In genomic region chr9:65826226-65826587, GRCm38 (mm10) we compare ENCODE assay signal across 8 mouse cellular contexts. TPM values are rescaled to one million over a fixed set of nuclear protein-coding genes. Genes with fewer than 3 reads are reported as not detected.
A peak's percentile ranks its signal among the peaks of the same experiment; 100 is the strongest.
DNase-seq lines count a peak whose midpoint lies in the region; ATAC-seq and TF ChIP-seq lines count a peak whose summit lies in the region.

No protein-coding gene starts in this region.

- ATAC-seq in heart, embryonic 13.5 days (ENCODE audit: extremely low read depth, insufficient number of reproducible peaks, low FRiP score, low TSS enrichment): no peak
- ATAC-seq in liver, embryonic 14.5 days (ENCODE audit: insufficient read depth): peak; percentile 47
- peak; percentile 28; the same call in 1 of the 2 replicates for ATAC-seq in stomach, embryonic 14.5 days (ENCODE audit: insufficient number of reproducible peaks, insufficient read depth, low FRiP score, low read depth)

- TF ChIP-seq EP300 in liver, embryonic 14.5 days (IDR thresholded peaks at IDR 0.05; ENCODE audit: low read depth): no peak; the same call in 1 of the 2 replicates

- H3K27ac ChIP-seq in spleen, adult 2 months (ENCODE audit: insufficient read depth, low read length): no peak overlapping the region
- H3K27ac ChIP-seq in heart, embryonic 13.5 days (replicated peaks): peak overlapping the region; percentile 99
- peak overlapping the region; percentile 84 for H3K27ac ChIP-seq in liver, embryonic 14.5 days
- peak overlapping the region; percentile 98 for H3K27ac ChIP-seq in stomach, embryonic 14.5 days (ENCODE audit: low read length)

- peaks cover 4% of the 10 kb centered on the region for H3K27me3 ChIP-seq in spleen, adult 2 months (ENCODE audit: control insufficient read depth, insufficient read depth, low read length)
- H3K27me3 ChIP-seq in heart, embryonic 13.5 days (replicated peaks): no peaks in the 10 kb centered on the region
- no peaks in the 10 kb centered on the region for H3K27me3 ChIP-seq in liver, embryonic 14.5 days (ENCODE audit: control insufficient read depth, insufficient read depth, low read length)
- no peaks in the 10 kb centered on the region for H3K27me3 ChIP-seq in stomach, embryonic 14.5 days (ENCODE audit: control insufficient read depth, insufficient read depth, low read length)

- no peak for TF ChIP-seq POLR2A in spleen, adult 2 months (IDR thresholded peaks at IDR 0.05; ENCODE audit: low read depth, low read length)

- H3K4me3 ChIP-seq in spleen, adult 2 months (ENCODE audit: extremely low read depth, insufficient read depth, insufficient read length): peak overlapping the region; percentile 1; the same call in 1 of the 2 replicates
- peak overlapping the region; percentile 85 for H3K4me3 ChIP-seq in heart, embryonic 13.5 days
- peak overlapping the region; percentile 68 to 72 for H3K4me3 ChIP-seq in liver, embryonic 14.5 days (ENCODE audit: insufficient read depth in 1 of 2, low read depth in 2 of 2, low read length in 2 of 2)
- peak overlapping the region; percentile 73 for H3K4me3 ChIP-seq in stomach, embryonic 14.5 days (ENCODE audit: low read depth, low read length)

- H3K9me3 ChIP-seq in heart, embryonic 13.5 days: no peaks in the 10 kb centered on the region
- no peaks in the 10 kb centered on the region for H3K9me3 ChIP-seq in liver, embryonic 14.5 days (ENCODE audit: control insufficient read depth, low read length)
- no peaks in the 10 kb centered on the region for H3K9me3 ChIP-seq in stomach, embryonic 14.5 days (ENCODE audit: control insufficient read depth, low read depth, low read length)

- H3K4me1 ChIP-seq in spleen, adult 2 months (ENCODE audit: control insufficient read depth, insufficient read depth, insufficient read length): no peaks in the 10 kb centered on the region
- peaks cover 68% of the 10 kb centered on the region for H3K4me1 ChIP-seq in heart, embryonic 13.5 days
- peaks cover 43% of the 10 kb centered on the region in 2 experiments for H3K4me1 ChIP-seq in liver, embryonic 14.5 days (replicated peaks; ENCODE audit: control insufficient read depth in 2 of 2, insufficient read depth in 2 of 2, low read length in 1 of 2)
- peaks cover 31% of the 10 kb centered on the region for H3K4me1 ChIP-seq in stomach, embryonic 14.5 days (ENCODE audit: control insufficient read depth, insufficient read depth, low read length)

- no peak for TF ChIP-seq CTCF in spleen, adult 2 months (IDR thresholded peaks at IDR 0.05; ENCODE audit: extremely low read depth, insufficient read depth, insufficient read length, insufficient replicate concordance)
- no peak for TF ChIP-seq CTCF in liver, embryonic 14.5 days (IDR thresholded peaks at IDR 0.05; ENCODE audit: low read depth)

- no peaks in the 10 kb centered on the region for H3K36me3 ChIP-seq in spleen, adult 2 months (ENCODE audit: control insufficient read depth, insufficient read depth, low read length)
- H3K36me3 ChIP-seq in heart, embryonic 13.5 days: no peaks in the 10 kb centered on the region
- no peaks in the 10 kb centered on the region for H3K36me3 ChIP-seq in liver, embryonic 14.5 days (replicated peaks; ENCODE audit: control insufficient read depth, insufficient read depth, low read depth)
- no peaks in the 10 kb centered on the region for H3K36me3 ChIP-seq in stomach, embryonic 14.5 days (ENCODE audit: control insufficient read depth, insufficient read depth, low read length)

- H3K4me2 ChIP-seq in heart, embryonic 13.5 days: peak overlapping the region; percentile 82
- peak overlapping the region; percentile 90 for H3K4me2 ChIP-seq in liver, embryonic 14.5 days (ENCODE audit: low read depth)
- H3K4me2 ChIP-seq in stomach, embryonic 14.5 days (replicated peaks; ENCODE audit: low read depth, low read length): peak overlapping the region; percentile 62

- DNase-seq in spleen, adult 2 months (ENCODE audit: low read depth in 1 of 2, low spot score in 2 of 2): no peak
- DNase-seq in spleen, postnatal 36 days (ENCODE audit: low spot score in 2 of 2): no peak
- peak; percentile 48 for DNase-seq in cerebellum, adult 9-11 months
- peak in 1 of 3 experiments; percentile 44 for DNase-seq in liver, embryonic 14.5 days (ENCODE audit: low read depth in 3 of 3, low spot score in 3 of 3)
- DNase-seq in right cerebral cortex, postnatal 14 days: no peak
- no peak for DNase-seq in kidney, adult 8-10 months

- peak overlapping the region; percentile 98 for H3K9ac ChIP-seq in heart, embryonic 13.5 days
- peak overlapping the region; percentile 81 for H3K9ac ChIP-seq in liver, embryonic 14.5 days (replicated peaks)
- peak overlapping the region; percentile 89; the same call in 1 of the 2 replicates for H3K9ac ChIP-seq in stomach, embryonic 14.5 days (replicated peaks; ENCODE audit: low read depth, low read length)

- 36% methylated on average over 4 of the region's 4 CpGs for WGBS in spleen, adult 2 months
- WGBS in heart, embryonic 13.5 days: under 1% methylated on average over 4 of the region's 4 CpGs
- 0% methylated on average over 4 of the region's 4 CpGs for WGBS in liver, embryonic 14.5 days (ENCODE audit: insufficient replicate concordance)
- 2% methylated on average over 4 of the region's 4 CpGs for WGBS in stomach, embryonic 14.5 days

RNA-seq across cellular contexts. Expression of gene Zfp609, which starts 1.2 kb away (rescaled TPM):
- 3.5 and 3.8 TPM in 2 replicates for polyA plus RNA-seq in spleen, adult 2 months (2012; rRNA removed)
- 4.9 and 5.9 TPM in 2 replicates for polyA plus RNA-seq in heart, embryonic 13.5 days (2015; fragmentation: Nextera tagmentation; extraction: Ambion mirVana)
- polyA plus RNA-seq in liver, embryonic 14.5 days (2012; rRNA removed): 2.4 and 2.7 TPM in 2 replicates
- 1.1 and 1.2 TPM in 2 replicates for polyA plus RNA-seq in liver, embryonic 14.5 days (2014; fragmentation: Nextera tagmentation; extraction: Ambion mirVana)
- 8.7 and 9.1 TPM in 2 replicates for polyA plus RNA-seq in stomach, embryonic 14.5 days (2014; fragmentation: Nextera tagmentation; extraction: Ambion mirVana)

Comparison
In these comparisons a context has a peak if more than half of its experiments do, and no peak if none do; other contexts are left out.
1. H3K4me3 ChIP-seq: peak in every context shown above with its lines; median percentile 85 in heart, embryonic 13.5 days; 73 in stomach, embryonic 14.5 days; 70 in liver, embryonic 14.5 days; 1 in spleen, adult 2 months.